Mouse (Mus musculus): ENCODE measurements around the gene Lta.

The Lta gene

DNA sequence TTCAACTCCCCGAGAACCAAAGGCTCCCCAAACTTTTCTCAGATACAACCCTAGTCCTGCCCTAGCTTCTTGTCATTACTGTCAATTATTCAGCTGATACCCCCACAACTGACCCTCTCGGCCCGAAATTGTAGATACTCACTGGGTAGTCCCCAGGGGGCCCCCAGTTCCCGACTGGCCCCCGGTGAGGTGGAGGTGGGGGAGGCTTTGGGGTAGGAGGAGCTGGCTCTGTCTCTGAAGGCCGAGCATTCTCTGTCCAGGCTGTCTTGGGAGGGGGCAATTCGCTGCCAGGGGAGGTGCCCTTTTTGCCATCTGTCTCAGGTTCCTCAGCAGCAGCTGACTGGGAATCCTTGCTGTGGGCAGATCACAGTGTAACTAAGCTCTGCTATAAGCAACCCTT lies 45.5 kb downstream of the Lta start:
- no peak for DNase-seq (ENCODE audit: low read depth, low spot score)

DNA sequence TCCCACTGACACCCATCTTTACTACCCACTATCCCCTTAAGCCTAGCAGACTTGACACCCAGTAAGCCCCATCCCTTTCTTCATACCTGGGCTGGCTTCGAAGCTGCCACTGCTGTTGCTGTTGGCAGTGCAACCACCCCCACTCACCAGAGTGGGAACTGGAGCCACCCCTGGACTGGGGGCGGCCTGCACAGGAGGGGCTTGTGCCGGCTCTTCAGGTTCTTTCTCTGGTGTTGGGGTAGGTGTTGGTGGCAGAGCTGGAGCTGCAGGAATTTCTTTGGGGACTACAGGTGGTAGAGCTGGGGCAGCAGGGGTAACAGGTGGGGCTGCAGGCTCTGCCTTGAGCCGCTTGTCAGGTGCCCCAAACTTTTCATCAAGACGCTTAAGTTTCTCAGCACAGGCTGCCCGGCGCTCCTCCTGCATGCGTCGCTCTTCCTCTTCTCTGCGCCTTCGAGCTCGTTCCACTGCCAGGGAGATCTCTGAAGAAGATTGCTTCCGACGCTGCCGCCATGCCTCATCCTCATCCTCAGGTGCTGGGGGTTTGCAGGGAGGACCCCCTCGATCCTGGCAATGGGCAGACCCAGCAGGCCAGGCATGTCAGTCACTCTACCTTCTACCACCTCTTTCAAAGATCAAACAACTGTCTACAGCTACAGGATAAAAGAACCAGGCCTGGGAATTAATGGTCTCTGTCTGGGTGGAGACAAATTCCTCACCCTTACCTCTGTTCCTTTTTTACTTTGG lies 46.1 kb downstream of the Lta start:
- no peak for DNase-seq (ENCODE audit: low read depth, low spot score)

DNA sequence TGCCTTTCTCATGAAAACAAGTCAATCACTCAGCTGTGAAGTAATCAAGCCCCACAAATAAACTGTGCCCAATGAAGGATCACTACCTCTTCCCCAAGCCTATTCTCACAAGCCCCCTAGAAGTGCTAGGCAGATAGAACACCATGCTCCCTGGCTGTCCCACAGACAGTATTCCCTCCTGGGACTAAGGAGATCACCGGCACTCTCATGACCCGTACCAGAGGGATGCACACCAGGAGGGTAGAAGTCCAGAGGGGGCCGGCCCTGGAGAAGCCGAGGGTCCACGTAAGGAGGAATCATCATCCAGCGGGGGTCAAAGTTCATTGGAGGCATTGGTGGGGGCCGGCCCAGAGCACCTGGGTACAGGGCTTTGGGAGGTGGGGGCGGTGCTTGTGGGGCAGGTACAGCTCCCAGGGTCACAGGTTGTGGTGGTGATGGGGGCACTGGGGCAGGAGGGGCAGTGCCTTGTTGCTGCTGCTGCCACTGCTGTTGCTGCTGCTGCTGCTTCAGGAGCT lies 47.4 kb downstream of the Lta start:
- DNase-seq (ENCODE audit: low read depth, low spot score) = no peak

DNA sequence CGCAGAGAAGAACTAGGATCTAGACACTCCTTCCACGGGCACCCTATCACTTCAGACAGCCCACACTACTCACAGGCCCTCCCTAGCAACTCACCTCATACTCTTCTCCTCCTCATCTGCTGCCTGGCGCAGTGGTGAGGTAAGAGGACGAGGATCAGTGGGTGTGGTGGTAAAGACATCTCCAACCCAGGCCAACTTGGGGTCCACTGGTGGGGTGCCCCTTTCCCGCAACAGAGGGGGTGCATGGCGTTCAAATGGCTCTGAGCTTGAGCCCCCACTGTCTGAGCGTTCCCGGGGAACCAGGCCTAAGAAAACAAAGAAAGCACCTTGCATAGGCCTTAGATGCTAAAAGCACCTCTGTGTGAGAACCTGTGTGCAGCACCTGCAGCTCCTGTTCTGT lies 47.9 kb downstream of the Lta start:
- DNase-seq (ENCODE audit: low read depth, low spot score) = no peak

DNA sequence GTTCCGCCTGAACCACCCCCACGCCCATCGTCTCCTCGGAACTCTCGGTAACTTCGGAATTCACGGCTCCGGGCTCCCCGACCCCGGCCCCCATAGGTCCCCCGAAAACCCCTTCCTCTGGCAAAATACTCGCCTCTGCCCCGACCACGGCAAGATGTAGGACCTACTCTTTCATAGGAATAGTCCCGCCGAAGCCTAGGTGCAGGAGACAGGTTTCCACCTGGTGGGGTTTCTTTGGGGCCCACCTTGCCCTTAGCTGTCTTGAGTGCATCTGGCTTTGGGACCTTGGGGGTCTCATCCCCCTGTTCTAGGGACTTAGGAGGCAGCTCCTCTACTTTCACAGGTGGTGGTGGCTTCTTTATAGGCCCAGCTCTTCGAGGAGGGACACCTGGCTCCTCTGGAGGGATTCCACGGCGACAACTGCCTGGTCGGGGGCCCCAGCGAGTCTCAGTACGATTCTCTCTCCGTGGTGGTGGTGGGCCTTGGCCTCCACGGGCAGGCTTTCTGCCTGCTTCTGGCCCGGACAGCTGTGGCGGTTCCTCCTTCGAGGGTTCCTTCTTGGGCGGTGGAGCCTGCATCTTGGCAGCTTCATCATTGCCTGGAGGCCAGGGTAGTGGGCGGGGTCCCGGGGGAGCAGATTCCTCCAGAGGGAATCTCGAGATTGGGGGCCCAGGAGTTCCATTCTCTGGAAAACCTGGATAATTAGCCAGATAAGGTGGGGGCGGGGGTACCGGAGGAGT lies 48.5 kb downstream of the Lta start:
- DNase-seq (ENCODE audit: low read depth, low spot score) = no peak

DNA sequence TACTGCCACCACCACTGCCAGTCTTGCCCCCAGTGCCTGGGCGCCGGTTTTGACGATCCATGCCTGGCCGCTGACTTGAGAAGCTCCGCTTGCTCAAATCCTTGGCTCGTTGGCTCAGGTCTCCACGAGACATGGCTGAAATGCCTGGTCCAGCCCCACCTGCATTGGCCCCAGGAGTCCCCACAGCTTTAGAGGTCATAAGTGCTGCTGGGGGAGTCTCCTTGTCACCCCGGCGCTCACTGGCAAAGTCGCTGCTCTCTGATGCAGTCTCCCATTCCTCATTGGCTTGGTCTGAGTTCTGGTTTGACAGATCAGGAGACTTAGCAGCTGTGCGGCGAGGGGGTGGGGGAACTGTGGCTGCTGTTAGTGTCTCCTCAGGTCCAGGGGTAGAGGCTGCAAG lies 49.7 kb downstream of the Lta start:
- no peak for DNase-seq (ENCODE audit: low read depth, low spot score)

DNA sequence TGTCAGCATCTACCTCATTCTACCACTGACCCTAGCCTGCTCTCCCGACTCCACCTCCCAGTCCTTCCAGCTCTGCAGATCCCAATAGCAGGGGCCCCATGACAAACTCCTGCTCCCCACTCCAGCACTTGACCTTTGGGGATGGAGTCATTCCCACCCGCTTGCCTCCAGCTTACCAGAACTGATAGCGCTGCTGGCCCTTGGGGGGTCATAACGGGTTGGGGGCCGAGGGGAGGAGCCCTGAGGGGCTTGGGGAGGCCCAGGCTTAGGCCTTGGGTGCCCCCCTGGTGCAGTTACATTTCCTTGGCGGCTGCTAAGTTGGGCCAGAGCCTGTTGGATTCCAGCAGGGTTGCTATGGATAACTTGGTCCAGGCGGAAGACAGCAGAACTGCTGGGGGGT lies 50.5 kb downstream of the Lta start:
- DNase-seq (ENCODE audit: low read depth, low spot score) = no peak

DNA sequence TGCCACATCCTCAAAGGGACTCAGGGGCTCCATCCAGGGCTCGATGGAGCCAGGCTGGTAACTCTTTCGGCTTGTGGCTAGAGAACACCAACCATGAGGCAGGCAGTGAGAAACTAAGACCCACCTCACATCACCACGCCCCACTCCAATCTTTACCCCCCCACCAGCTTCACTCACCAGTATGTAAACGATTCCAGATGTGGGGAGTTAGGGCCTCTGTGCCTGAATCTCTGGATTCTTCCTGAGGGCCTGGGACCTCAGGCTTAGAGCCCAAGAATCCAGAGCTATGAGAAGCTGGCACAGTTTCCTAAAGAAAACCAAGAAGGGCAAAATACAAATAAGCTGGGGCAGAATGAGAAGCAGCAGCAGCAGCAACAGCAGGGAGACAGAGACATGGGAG lies 51.2 kb downstream of the Lta start:
- DNase-seq (ENCODE audit: low read depth, low spot score) = no peak

All from R1 (cell line).